Mouse (Mus musculus): ENCODE measurements around the gene Fam19a2.

The Fam19a2 gene

DNA sequence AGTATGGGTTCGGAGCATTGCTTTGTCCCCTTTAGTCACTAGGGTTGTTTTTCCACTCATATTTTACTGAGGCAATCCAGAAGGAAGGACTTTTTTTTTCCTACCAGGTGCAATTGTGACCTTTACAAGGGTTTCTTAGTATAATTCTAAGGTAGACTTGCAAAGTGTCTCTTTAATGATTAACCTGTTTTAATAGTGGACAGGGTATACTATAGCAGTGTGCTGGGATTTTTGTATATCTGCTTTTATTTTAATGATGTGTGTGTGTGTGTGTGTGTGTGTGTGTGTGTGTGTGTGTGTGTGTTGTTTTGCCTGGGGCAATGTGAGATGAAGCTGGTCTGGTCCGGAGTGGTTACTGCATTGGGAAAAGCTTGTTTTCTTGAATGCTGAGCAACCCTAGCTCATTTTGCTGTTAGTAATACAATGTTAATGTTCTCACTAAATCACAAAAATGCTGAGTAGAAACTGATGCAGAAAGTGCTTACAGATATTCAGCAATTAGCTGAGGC lies 458.2 kb downstream of the Fam19a2 start:
- DNase-seq (ENCODE audit: low read depth, low spot score), result no peak

DNA sequence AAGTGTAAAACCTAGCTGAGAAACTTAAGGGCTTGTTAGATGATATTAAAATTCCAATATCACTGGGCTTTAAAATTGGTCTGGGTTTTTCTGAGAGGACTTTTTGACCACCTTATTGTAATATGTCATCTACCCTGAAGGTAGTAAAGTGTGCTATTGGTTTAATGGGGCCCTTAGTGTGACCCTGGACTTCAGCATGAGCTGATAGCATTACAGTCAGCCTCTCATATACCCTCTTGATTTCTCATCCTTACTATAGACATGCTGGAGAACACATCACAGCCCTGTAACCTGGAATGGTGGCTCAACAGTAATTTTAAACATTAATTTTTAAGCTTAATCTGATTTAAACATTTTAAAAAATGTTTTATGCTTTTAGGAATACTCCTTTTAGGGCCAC lies 459.8 kb downstream of the Fam19a2 start:
- DNase-seq (ENCODE audit: low read depth, low spot score), result no peak

DNA sequence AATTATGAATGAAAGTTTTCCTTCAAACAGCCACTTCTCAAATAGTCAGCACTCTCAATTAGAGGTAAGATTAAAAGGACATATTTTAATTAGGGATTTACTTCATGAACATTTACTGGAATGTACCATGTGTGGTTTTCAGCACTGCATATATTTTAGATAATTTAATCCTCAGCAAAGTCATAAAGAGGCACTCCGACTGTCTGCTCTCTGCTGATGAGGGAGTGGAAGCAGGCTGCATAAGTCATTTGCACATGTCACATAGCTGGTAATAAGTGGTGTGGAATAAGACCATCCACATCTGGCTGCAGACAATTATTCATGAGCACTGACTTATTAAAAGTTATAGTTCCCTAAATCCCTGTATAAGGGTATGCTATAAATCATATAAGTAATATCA lies 484.5 kb downstream of the Fam19a2 start:
- DNase-seq (ENCODE audit: low read depth, low spot score), result no peak

DNA sequence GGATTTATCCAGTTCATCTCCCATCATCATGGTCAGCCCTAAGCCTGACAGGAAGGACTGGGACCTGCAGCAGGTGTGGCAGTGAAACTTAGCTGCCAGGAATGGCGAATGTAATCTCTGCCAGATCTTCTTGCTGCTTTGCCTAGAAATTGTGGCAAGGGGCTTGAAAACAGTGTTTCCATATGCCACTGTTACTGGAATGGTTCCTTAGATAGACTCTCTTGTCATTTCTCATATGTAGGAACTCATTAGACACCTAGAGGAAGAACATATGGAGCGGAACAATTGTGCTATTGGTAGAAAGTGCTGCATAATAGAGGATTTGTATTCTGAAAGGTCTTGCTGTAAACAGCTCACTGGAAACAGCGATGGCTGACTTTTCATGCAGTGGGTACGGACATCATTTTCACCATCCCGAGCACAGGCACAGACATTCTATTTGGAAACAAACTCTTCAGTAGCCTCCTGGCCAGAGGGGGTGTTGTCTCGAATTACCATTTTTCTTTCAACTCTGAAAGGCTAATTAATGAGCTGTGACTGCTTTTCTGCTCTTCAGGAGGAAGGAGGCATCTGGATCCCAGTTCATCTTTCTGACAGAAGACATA lies 488.0 kb downstream of the Fam19a2 start:
- DNase-seq (ENCODE audit: low read depth, low spot score), result no peak

DNA sequence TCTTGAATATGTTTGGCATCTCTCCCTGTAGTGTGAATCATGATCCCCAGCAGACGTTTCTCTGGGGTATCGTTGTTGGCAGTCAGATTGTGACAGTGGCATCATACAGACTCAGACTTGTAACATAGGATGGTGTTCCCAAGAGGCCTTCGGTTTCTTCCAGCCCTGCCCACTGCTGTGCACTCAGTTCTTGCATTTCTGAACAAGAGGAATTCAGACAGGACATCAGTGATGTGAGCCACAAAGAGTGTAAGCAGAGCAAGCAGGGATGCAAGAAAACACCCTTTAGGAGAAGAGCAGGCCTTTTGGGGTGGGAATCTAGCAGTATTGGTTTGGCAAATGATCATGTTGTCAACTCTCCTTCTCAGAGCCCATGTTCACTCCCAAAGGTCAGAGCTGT lies 489.0 kb downstream of the Fam19a2 start:
- DNase-seq (ENCODE audit: low read depth, low spot score), result no peak

DNA sequence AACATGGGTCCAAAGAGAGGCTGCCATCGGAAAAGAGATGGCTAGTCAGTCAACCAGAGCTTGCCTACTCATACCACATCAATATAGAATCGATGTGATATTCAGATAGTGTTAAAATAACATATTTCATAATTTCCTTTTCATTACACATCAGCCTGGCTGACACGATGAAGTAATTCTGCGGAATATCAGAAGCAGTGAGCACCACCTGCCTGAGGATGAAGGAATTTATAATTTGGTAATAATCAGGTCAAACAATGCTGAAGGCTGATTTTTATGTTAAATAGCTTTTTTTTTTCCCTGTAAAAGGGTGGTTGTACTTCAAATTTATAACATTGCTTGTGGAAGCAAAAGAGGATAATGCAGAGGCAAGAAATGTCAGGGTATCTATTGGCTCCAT lies 490.2 kb downstream of the Fam19a2 start:
- DNase-seq (ENCODE audit: low read depth, low spot score), result no peak

DNA sequence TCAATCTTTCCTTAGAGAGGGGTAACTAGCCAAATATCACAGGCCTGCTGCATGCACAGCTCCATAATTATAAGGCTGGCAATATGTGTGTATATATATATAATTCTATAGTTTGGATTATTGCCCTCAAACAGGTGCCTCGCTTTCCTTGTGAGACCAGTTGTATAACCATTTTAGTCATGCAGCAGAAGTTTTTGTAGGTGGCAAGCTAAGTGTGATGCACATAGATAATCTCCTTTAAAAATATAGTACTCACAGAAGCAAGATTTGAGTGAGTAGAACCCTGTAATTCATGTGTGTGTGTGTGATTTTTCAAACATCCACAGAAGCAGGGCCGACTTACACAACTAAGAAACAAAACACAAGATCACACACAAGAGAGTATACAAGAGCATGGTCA lies 525.6 kb downstream of the Fam19a2 start:
- no peak for DNase-seq (ENCODE audit: low read depth, low spot score)

Measured in embryo, embryonic 11.5 days (tissue).